Mouse (Mus musculus) heart, postnatal 14 days (tissue): Measurements from ENCODE around the gene Entpd8. TPM values are rescaled to one million over a fixed set of nuclear protein-coding genes. Genes with fewer than 3 reads are reported as not detected.

Experiments used
- DNase-seq, 2 experiments: peaks; one replicate each; pipeline ENCODE4 v3.0.0; 2021 to 2022
- intact Hi-C: fragments of 180-260 bp; cut with DNase I; formaldehyde crosslinking; loops from one replicate; pipeline ENCODE4 v1.15.1; 2025
- total RNA-seq, 2 experiments: library from RNA; stranded (reverse); gene quantifications; 2 replicates each; pipeline ENCODE4 v1.2.3; 2021

Gene Entpd8
- total RNA-seq, 2 experiments from 2014 or later: not detected

DNA sequence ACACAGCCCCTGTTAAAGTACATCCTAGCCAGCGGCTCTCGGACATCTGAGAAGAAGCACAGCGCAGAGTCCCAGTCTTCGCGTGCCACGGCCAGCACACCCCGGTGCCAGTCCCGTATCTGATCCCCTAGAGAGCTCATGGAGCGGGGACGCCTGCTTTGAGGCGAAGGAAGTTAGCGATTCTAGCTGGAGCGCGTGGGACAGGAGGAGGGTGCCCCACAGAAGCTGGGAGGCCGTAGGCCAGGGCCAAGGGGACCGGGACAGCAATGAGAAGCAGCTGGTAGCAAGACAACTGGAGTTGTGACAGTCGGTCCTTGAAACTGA is 14.6 kb downstream of the Entpd8 start:
- no peak for DNase-seq
- intact Hi-C loops: loop anchor here (5.0 kb wide), 1 partner anchor 158 kb away; no protein-coding TSS in a partner anchor

- intact Hi-C loops: loop anchor here (5.0 kb wide), 1 partner anchor 157 kb away; no protein-coding TSS in a partner anchor
- DNase-seq: no peak
Measured at GRCm38 (mm10) chr2:25095109-25095850, 15.2 kb downstream of the Entpd8 start, which contains the start of gene Noxa1. Noxa1 (minus strand) TSS chr2:25095149.

- no peak for DNase-seq
- intact Hi-C loops: loop anchor here (2.0 to 5.0 kb wide), 3 partner anchors 59 to 154 kb away; no protein-coding TSS in a partner anchor
Measured at GRCm38 (mm10) chr2:25098005-25098615, 18.0 kb downstream of the Entpd8 start.

- intact Hi-C loops: loop anchor here (2.0 to 5.0 kb wide), 3 partner anchors 58 to 153 kb away; no protein-coding TSS in a partner anchor
- DNase-seq: peak; percentile 50 to 56
Measured at GRCm38 (mm10) chr2:25098956-25099355, 18.9 kb downstream of the Entpd8 start.

GRCm38 (mm10) chr2:25099703-25100102 is 19.6 kb downstream of the Entpd8 start:
- intact Hi-C loops: loop anchor here (2.0 to 5.0 kb wide), 3 partner anchors 57 to 153 kb away; no protein-coding TSS in a partner anchor
- DNase-seq: no peak

GRCm38 (mm10) chr2:25104122-25104521 is 24.0 kb downstream of the Entpd8 start:
- DNase-seq: no peak
- intact Hi-C loops: no loop called here

DNA sequence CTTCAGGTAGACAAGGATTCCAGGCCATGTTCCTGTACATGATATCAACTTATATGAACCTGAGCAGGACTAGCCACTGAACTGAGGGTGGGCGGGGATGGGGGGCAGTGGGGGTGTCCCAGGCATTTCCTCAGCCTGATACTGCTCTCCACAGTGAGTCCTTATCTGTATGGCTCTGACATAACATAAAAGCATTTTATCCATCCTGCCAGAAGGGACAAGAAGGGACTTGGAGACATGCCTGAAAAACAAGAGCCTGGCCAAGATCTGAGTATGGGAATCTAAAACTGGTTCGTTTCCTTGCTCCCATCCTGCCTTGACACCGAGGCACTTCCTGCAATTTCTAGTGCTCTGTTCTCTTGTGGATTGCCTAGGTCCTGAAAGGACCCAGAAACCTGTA is 25.9 kb downstream of the Entpd8 start:
- intact Hi-C loops: no loop called here
- DNase-seq: no peak

DNA sequence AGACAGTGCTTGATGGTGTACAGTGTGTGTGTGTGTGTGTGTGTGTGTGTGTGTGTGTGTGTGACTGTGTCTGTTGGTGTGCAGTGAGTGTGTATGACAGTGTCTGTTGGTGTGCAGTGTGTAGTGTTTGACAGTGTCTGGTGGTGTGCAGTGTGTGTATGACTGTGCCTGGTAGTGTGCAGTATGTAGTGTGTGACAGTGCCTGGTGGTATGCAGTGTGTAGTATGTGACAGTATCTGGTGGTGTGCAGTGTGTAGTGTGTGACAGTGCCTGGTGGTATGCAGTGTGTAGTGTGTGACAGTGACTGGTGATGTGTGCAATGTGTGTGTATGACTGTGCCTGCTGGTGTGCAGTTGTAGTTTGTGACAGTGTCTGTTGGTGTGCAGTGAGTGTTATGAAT is 29.4 kb downstream of the Entpd8 start:
- intact Hi-C loops: no loop called here
- no peak for DNase-seq

DNA sequence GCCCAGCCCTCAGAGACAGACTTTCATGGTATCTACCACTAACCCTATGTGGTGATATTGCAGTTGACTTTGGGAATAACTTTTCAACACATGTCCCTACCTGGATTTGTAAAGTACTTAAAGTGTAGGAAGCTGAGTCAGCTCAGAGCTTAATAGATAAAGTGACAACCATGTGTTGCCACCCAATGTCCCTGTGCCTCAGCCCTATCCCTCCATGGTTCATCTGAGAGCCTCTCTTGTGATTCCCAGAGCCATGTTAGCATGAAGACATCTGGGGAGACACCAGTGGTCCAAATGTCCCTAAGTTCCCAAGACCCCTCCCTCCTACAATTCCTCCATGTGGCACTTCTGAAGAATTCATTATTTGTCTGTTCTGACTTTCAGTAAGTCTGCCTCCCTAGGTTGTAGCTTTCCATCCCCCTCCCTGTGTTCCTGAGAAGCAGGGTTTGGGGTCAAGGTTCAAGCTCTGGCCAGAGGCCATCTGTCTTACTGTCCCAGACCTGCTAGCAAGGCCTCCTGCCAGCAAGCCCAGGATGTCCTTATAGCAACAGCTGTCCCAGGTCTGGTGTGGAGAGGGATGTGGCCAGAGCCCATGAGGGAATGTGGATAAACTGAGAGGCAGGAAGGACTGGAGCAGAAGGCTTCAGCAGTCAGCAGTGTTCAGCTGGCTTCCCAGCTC is 30.5 kb downstream of the Entpd8 start:
- DNase-seq: peak; percentile 32 to 37
- intact Hi-C loops: no loop called here

- intact Hi-C loops: no loop called here
- peak in 1 of 2 experiments; percentile 31 for DNase-seq
Measured at GRCm38 (mm10) chr2:25111184-25111791, 31.2 kb downstream of the Entpd8 start.

DNA sequence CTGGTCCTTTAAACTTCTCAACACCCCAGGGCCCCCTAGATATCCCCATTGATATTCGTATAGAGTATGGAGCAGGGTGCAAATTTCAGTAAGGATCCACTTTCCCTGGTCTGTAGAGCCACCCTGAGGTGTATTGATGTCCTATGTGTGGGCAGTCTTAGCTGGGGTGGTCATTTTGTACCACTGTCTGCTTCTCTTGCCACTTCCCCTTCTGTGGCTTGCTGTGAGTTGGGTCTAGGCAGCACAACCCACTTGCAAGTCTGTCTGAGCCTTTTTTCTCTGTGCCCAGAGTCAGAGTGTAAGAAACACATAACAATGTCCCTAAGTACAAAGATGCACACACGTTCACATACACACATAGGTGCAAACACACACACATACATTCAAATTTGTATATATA is 34.2 kb downstream of the Entpd8 start:
- no peak for DNase-seq
- intact Hi-C loops: no loop called here

DNA sequence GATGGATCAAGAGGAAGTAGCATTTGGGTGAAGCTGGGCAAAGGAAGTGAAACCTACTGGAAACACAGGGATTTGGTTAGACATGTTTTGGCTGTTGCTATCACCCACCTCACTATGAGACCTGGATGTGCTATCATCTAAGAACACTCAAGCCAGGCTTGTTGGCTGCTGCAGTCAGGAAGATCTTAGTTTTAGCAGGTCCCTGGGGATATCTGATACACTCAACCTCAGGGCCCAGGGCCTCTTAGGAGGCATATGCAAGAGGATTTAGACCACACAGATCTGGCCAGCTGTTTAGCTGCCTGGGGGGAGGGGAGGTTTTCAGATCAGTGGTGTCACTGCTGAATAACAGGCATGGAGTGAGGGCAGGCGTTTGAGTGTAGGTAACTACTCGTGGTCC is 35.3 kb downstream of the Entpd8 start:
- DNase-seq: no peak
- intact Hi-C loops: no loop called here

DNA sequence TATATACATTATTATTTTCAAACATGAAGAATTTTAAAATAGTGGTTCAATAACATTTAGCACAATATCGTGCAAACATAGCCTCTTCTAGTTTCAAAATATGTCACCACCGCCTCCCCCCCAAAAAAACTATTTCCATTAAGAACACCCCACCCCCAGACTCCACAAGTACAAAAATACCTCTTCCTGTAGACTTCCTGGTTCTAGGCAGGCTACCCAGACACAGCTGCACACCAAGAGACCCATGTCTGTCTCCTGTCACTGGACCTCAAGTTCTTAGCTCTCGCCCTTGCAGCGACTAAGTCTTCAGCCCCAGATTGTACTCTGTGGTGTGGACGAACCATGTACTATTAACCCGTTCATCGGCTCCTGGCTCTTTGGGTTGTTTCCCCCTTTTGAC is 40.9 kb downstream of the Entpd8 start:
- intact Hi-C loops: no loop called here
- no peak for DNase-seq

DNA sequence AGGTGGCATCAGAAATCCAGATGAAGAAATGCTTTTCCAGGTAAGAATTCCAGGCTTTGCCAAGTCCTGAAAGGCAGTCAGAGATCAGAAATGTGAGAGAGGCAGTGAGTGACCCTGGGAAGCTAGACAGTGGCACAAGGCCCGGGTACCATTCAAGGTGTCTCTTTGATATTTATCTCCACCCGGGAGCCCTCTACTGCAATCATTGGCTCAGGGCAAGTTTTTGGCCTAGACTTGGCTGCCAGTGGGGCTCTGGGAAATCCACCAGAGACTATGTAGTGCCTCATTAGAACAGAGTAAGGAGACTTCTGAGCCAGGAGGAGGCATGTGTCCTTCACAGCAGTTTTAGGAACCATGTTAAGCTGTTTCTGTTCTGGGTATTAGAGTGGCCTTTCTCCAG is 42.6 kb downstream of the Entpd8 start:
- intact Hi-C loops: no loop called here
- no peak for DNase-seq

DNA sequence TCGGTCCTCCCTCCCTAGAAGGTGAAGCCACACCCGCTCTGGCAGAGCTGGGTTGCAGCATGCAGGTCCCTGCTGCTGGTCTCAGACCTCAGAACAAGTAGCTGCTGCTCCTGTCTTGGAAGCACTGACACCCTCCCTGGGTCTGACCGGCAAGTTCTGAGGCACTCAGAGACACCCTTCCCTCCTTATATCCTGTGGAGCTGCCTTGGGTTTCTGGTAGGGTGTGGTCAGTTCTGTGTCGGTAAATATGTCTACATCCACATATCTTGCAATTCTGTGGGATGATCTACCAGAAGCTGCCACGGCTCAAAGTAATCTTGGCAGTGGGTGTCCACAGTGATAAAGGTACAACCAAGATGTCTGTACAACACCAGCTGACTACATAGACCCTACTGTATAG is 43.4 kb downstream of the Entpd8 start:
- intact Hi-C loops: no loop called here
- no peak for DNase-seq

- no peak for DNase-seq
- intact Hi-C loops: no loop called here
Measured at GRCm38 (mm10) chr2:25124411-25124810, 44.3 kb downstream of the Entpd8 start.

- intact Hi-C loops: no loop called here
- no peak for DNase-seq
Measured at GRCm38 (mm10) chr2:25125146-25125545, 45.0 kb downstream of the Entpd8 start.

DNA sequence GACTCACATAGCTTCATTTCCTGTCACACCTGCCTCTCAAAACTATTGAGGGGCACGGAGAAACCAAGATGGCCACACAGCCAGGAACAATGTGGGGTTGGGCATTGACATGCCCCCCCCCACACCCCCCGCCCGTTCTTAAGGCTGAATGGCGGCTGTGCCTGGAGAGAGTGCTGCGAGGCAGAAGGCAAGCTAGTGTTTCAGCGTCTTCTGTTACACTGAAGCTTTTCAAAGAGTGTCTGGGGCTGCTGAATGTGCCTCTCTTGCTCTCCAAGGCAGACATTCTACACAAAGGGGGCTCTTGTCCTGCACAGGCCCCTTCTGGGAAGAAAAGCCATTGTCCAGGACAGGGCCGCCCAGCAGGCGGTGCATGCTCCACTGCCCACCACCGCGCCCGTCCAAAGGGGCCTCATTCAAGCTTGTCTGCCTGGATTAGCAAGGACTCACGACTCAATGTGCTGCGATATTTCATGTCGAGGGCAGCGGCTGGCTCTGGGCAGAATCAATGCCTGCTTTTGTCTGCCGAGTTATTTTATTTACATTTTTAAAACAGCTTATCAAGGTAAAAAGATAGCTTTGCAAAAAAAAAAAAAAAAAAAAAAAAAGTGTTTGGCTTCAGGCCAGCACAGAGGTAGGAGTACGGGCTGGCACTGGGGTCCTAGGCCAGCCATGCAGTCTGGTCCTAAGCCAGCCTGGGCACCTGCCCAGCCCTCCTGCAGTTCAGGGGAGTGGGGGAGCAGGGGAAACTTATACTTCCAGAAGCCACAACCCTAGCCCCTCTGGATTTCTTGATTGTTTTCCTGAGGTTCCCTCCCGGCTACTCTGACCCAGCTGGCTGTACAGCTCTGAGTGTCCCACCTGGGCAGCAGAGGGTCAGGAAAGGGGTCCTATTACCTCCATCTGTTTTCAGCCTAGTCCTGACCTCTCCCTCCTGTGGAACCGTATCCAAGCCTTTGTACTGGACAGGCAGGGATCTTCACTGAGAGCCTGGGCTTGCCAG is 46.2 kb downstream of the Entpd8 start:
- no peak for DNase-seq
- intact Hi-C loops: loop anchor here (1.0 to 2.0 kb wide), 2 partner anchors 30 to 60 kb away; no protein-coding TSS in a partner anchor

DNA sequence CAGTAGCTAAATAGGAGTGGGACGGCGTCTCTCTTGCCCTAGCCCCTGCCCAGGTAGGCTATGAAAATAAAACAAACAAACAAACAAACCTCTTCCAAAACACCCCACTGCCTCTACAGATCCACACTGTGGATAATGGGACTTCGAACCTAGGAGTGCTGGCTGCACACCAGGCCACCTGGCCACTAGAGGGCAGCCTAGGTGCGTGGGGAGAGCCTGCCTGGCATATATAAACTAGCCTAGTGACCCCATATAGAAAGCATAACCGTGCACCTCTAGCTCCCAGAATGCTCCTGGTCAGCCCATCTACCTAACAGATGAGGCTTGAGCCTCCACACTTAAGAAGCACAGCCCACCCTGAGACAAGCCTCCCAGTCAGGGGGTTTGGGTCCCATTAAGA is 47.1 kb downstream of the Entpd8 start:
- DNase-seq: peak; percentile 81 to 84
- intact Hi-C loops: loop anchor here (1.0 to 2.0 kb wide), 2 partner anchors 30 to 59 kb away; no protein-coding TSS in a partner anchor

- intact Hi-C loops: no loop called here
- DNase-seq: peak; percentile 43 to 63
Measured at GRCm38 (mm10) chr2:25128072-25128471, 48.0 kb downstream of the Entpd8 start.
